Mouse (Mus musculus) thymus, postnatal 14 days (tissue): ENCODE measurements around the gene Gm21477.
"Not testable (repeated sequence)": the region's sequence is repeated elsewhere in the genome, so short reads cannot be mapped to it uniquely, and the experiment has no call there.

Experiments
- DNase-seq: peaks from one replicate; pipeline ENCODE4 v3.0.0; 2021

Gene Gm21477

DNA sequence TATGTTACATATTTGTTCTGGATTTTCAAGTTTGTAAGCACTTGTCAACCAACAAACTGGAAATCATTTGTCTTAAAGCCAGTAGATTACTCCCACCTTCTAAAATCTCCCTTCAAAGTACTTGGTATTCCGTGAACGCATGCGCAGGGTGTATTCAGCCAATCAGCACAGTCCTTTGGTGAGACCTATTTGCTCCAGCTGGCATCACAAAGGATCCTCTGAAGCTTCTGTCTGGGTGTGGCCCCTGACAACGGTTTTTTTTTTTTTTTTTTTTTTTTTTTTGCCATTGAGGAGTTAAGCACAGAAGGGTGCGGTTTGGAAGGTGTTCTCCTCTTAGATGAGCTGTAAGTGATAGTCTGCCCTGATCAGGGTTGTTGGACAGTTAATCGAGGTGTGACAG, at the start of gene Gm21477:
Gm21477 (plus strand) TSS at position 301 of the 400 bp plus-strand sequence.
- not testable (repeated sequence) for DNase-seq
